Mouse (Mus musculus) urinary bladder, adult 18-20 months (tissue): Measurements from ENCODE around the gene Dmap1.

Experiments used
- DNase-seq, 2 experiments: peaks; one replicate each; pipeline ENCODE4 v3.0.0; 2022; ENCODE audit warnings: low spot score in 2 of 2, mixed read lengths in 2 of 2

Gene Dmap1

DNA sequence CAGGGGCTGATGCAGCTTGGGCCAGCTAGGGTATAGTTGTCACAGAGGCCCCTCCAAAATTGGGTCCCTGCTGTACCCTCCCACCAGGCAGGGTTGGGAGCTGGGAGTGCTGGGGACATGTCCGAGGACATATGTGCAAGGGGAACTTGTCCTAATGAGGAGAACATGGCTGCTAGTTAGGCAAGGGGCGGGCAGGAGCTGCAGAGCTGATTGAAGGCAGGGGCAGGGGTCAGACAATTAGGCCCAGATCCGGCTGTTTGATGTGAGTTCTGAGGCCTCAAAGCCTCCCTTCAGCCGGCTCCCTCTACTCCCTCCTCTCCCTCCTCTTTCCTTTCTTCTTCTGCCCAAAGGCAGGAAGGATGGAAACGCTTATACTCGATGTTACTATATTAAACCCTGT lies 25.1 kb downstream of the Dmap1 start:
- no peak for DNase-seq

- no peak for DNase-seq
Measured at GRCm38 (mm10) chr4:117655500-117655863, 26.6 kb downstream of the Dmap1 start.

- no peak for DNase-seq
Measured at GRCm38 (mm10) chr4:117654703-117655499, 27.2 kb downstream of the Dmap1 start.

- DNase-seq: no peak
Measured at GRCm38 (mm10) chr4:117654016-117654702, 27.9 kb downstream of the Dmap1 start.

DNA sequence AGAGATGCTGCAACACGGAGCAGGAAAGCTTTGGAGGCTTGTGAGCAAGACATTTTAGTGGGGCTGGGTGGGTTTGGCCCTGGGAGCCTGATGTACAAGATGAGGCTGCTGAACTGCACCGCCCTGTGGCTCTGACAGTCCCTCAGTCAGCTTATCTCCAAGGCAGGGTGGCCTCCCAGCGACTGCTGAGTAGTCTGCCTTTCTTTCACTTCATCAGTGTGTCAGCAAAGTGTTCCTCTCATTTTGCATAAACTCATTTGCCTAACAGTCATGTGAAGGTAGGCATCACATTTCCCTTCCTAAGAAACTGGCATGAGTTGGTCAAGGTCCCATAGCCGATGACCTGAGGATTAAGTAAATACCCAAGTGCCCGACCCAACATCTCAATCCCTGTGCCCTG lies 29.3 kb downstream of the Dmap1 start:
- DNase-seq: no peak

- no peak for DNase-seq
Measured at GRCm38 (mm10) chr4:117651626-117652101, 30.4 kb downstream of the Dmap1 start.

GRCm38 (mm10) chr4:117646926-117647755 lies 34.9 kb downstream of the Dmap1 start:
- DNase-seq: no peak

- no peak for DNase-seq
Measured at GRCm38 (mm10) chr4:117646496-117646895, 35.6 kb downstream of the Dmap1 start.

DNA sequence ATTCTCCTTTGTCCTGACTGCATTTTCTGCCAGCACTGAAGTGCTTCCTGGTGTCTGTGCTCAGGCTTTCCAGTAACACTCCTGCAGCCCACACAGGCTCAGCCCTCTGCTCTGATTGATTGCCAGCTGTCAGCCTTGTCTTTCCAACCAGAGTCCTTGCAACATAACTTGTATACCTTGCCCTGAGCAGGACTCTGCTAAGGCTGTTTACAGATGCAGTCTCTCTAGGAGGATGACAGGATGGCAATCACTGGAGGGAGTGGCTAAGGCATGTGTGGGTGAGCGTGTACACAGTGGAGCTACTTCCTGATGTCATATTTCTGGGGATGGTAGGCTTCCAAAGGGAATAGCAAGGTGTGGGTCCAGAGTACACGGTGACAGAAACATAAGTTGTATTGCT lies 36.2 kb downstream of the Dmap1 start:
- no peak for DNase-seq

DNA sequence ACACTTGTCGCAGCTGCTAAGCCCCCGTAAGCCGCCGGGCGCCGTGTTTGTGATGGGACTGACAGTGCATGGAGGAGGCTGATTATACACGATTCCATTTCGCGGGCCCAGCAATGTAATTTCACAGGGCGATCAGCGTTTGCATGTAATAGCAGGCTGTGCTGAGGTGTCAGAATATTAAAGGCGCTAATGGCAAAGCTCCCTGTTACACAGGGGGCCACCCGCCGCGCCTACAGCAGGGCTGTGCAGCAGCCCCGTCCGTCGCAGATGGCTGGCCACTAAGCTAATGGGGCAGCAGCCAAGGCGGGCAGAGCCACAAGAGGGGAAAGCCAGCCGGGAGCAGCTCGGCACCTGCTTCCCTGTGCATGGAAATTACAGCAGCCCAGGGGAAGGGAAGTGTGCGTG lies 37.0 kb downstream of the Dmap1 start:
- DNase-seq: no peak

GRCm38 (mm10) chr4:117641804-117642203 lies 40.3 kb downstream of the Dmap1 start:
- DNase-seq: no peak

GRCm38 (mm10) chr4:117640925-117641703 lies 41.0 kb downstream of the Dmap1 start:
- DNase-seq: no peak

DNA sequence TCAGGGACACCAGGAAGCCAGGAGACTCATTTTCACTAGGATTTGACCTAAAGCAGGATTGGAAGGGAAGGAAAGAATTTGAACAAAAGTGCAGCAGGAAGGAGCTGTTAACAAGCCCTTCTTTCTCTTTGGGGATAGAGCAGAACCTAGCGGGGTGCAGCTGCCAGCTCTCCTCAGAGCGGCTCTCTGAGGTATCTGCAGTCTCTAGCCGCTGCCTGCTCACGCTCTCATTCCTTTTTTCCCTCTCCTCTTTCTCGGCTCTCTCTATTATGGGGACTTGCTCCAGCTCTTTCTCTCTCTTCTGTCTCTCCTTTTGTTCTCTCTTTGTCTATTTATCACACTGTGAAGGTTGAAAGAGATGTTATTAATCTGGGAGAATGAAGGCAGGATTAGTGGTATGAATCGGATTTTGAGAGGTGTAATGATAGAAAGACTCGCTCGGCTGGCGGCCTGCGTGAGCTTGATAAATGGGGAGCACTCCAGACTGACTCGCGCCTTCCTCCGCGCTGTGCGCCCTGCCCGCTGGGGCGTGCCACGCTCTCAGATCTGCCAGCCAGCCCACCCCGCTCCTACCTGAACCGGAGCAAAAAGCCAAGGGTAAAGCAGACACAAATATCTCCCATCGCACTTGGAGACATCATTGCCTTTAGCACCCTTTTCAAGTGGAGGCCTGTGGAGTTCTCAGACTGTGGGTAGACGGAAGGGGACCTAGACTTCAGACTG lies 45.0 kb downstream of the Dmap1 start:
- no peak for DNase-seq

- DNase-seq: no peak
Measured at GRCm38 (mm10) chr4:117636152-117636551, 45.9 kb downstream of the Dmap1 start.

- DNase-seq: no peak
Measured at GRCm38 (mm10) chr4:117634642-117635041, 47.4 kb downstream of the Dmap1 start.

GRCm38 (mm10) chr4:117633527-117633926 lies 48.5 kb downstream of the Dmap1 start:
- DNase-seq: no peak

DNA sequence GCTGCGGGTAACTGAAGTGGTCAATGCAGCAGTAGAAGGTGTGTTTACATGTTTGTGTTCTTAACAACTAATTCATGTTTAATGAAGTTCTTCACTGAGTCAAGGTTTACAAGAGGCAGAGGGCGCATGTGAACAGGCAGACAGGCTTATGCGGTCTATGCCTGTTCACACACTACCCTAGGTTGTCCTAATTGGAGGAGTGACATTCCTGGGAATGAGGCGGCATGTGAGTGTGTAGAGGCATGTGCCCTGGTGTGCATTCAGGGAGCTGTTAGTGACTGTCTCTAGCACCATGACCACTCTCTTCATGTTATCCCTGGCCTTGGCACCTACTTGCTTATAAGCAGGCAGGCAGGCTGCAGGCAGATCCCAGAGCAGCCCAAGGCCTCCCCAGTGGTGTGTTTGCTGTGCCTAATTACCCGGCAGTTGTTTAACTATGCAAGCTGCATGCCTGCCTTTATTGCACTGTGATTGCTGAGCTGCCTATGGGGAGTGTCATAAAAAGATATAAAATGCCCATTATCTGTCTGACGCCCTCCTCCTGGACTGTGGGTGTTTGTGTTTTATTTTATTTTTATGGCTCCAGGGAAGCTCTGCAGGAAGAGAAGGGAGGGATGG lies 51.9 kb downstream of the Dmap1 start:
- no peak for DNase-seq

DNA sequence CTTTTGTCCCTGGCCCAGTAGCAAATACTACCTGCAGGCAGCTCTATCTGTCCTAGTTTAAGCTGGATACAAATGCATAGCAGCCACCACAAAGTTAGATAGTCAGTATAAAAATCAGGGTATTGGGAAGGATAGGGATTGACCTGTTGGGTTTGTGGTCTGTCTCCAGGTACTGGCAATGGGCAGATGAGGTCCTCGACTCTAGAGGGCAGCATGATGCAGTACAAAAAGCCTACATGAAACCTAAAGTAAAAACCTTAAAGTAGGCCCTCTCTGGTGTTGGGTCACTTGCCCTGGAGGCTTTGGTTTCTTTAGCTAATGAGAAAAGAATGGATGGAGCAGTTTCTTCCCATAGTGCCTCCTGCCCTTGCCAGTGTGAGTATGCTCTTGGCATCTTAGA lies 53.6 kb downstream of the Dmap1 start:
- no peak for DNase-seq
